Mouse (Mus musculus): Measurements from ENCODE around the gene Mmp24. TPM values are rescaled to one million over a fixed set of nuclear protein-coding genes. Genes with fewer than 3 reads are reported as not detected.

Mmp24 gene
- polyA plus RNA-seq, 1 experiment: not detected

GRCm38 (mm10) chr2:155794674-155795445 is 19.7 kb downstream of the Mmp24 start:
- no peak for TF ChIP-seq GATA1 (IDR thresholded peaks at IDR 0.05; ENCODE audit: low read length)

- TF ChIP-seq GATA1 (IDR thresholded peaks at IDR 0.05; ENCODE audit: low read length): no peak
Measured at GRCm38 (mm10) chr2:155798613-155799012, 23.5 kb downstream of the Mmp24 start.

- TF ChIP-seq GATA1 (IDR thresholded peaks at IDR 0.05; ENCODE audit: low read length): no peak
Measured at GRCm38 (mm10) chr2:155802761-155803160, 27.6 kb downstream of the Mmp24 start.

GRCm38 (mm10) chr2:155804053-155804452 is 28.9 kb downstream of the Mmp24 start:
- TF ChIP-seq GATA1 (IDR thresholded peaks at IDR 0.05; ENCODE audit: low read length): no peak

- no peak for TF ChIP-seq GATA1 (IDR thresholded peaks at IDR 0.05; ENCODE audit: low read length)
Measured at GRCm38 (mm10) chr2:155805231-155805924, 30.2 kb downstream of the Mmp24 start.

- TF ChIP-seq GATA1 (IDR thresholded peaks at IDR 0.05; ENCODE audit: low read length): no peak
Measured at GRCm38 (mm10) chr2:155805925-155806255, 30.7 kb downstream of the Mmp24 start.

- no peak for TF ChIP-seq GATA1 (IDR thresholded peaks at IDR 0.05; ENCODE audit: low read length)
Measured at GRCm38 (mm10) chr2:155806548-155806947, 31.4 kb downstream of the Mmp24 start.

- TF ChIP-seq GATA1 (IDR thresholded peaks at IDR 0.05; ENCODE audit: low read length): no peak
Measured at GRCm38 (mm10) chr2:155807408-155807807, 32.3 kb downstream of the Mmp24 start.

- TF ChIP-seq GATA1 (IDR thresholded peaks at IDR 0.05; ENCODE audit: low read length): no peak
Measured at GRCm38 (mm10) chr2:155809620-155810019, 34.5 kb downstream of the Mmp24 start.

GRCm38 (mm10) chr2:155811821-155812396 is 36.8 kb downstream of the Mmp24 start:
- no peak for TF ChIP-seq GATA1 (IDR thresholded peaks at IDR 0.05; ENCODE audit: low read length)

- no peak for TF ChIP-seq GATA1 (IDR thresholded peaks at IDR 0.05; ENCODE audit: low read length)
Measured at GRCm38 (mm10) chr2:155812637-155813036, 37.5 kb downstream of the Mmp24 start.

- TF ChIP-seq GATA1 (IDR thresholded peaks at IDR 0.05; ENCODE audit: low read length): no peak
Measured at GRCm38 (mm10) chr2:155814829-155815228, 39.7 kb downstream of the Mmp24 start.

- no peak for TF ChIP-seq GATA1 (IDR thresholded peaks at IDR 0.05; ENCODE audit: low read length)
Measured at GRCm38 (mm10) chr2:155816179-155816578, 41.0 kb downstream of the Mmp24 start.

GRCm38 (mm10) chr2:155817301-155818245 is 42.4 kb downstream of the Mmp24 start:
- TF ChIP-seq GATA1 (IDR thresholded peaks at IDR 0.05; ENCODE audit: low read length): no peak

GRCm38 (mm10) chr2:155818596-155819391 is 43.7 kb downstream of the Mmp24 start:
- TF ChIP-seq GATA1 (IDR thresholded peaks at IDR 0.05; ENCODE audit: low read length): no peak
